Mouse (Mus musculus) kidney, embryonic 16.5 days (tissue): ENCODE results near the gene Ccdc85c. TPM values are rescaled to one million over a fixed set of nuclear protein-coding genes. Genes with fewer than 3 reads are reported as not detected.
A peak's percentile ranks its signal among the peaks of the same experiment; 100 is the strongest.

Experiments used
- ATAC-seq: fragments of 200-750 bp; cut with Nextera tagmentation; 2 replicates; pipeline ENCODE4 v1.8.0; 2017; ENCODE audit warnings: moderate TSS enrichment; ENCODE audit not compliant: low FRiP score, low TSS enrichment
- H3K27ac ChIP-seq: fragments of 300-500 bp; sonication (generic); 2 replicates; pipeline ENCODE4 v1.5.1; 2014; ENCODE audit warnings: low read length
- H3K27me3 ChIP-seq: fragments of 300-500 bp; sonication (generic); 2 replicates; pipeline ENCODE4 v1.6.1; 2014; ENCODE audit warnings: low read length, control low read depth, mixed read lengths; ENCODE audit not compliant: insufficient read depth
- H3K36me3 ChIP-seq: fragments of 300-500 bp; sonication (generic); 2 replicates; pipeline ENCODE4 v1.6.1; 2014; ENCODE audit warnings: low read length, control low read depth, mixed read lengths; ENCODE audit not compliant: insufficient read depth
- H3K4me1 ChIP-seq: fragments of 300-500 bp; sonication (generic); 2 replicates; pipeline ENCODE4 v1.6.1; 2014; ENCODE audit warnings: low read length, control low read depth, mixed read lengths; ENCODE audit not compliant: insufficient read depth
- H3K4me2 ChIP-seq: fragments of 300-500 bp; sonication (generic); replicated peaks from 2 replicates; pipeline ENCODE4 v1.6.1; 2014; ENCODE audit warnings: low read depth, low read length
- H3K4me3 ChIP-seq: fragments of 300-500 bp; sonication (generic); 2 replicates; pipeline ENCODE4 v1.5.1; 2014; ENCODE audit warnings: mild to moderate bottlenecking, low read length
- H3K9ac ChIP-seq: fragments of 300-500 bp; sonication (generic); replicated peaks from 2 replicates; pipeline ENCODE4 v1.6.1; 2014; ENCODE audit warnings: low read length
- H3K9me3 ChIP-seq: fragments of 300-500 bp; sonication (generic); 2 replicates; pipeline ENCODE4 v1.6.1; 2016; ENCODE audit warnings: low read length, control low read depth
- WGBS: fragments of 180-500 bp; shearing (Covaris S2); extraction: QIAGEN DNeasy Blood & Tissue Kit; methylation state at CpG from one replicate; pipeline ENCODE4 v1.1.7; 2014; 5-methylcytosine and 5-hydroxymethylcytosine counted together
- polyA plus RNA-seq: library from polyadenylated mRNA; unstranded; fragments of >200 nt; fragmentation: Nextera tagmentation; extraction: Ambion mirVana; gene quantifications from 2 replicates; pipeline ENCODE4 v1.2.1, GENCODE M21; 2015

The Ccdc85c gene
- polyA plus RNA-seq, 1 experiment from 2014 or later: 5.3 TPM

GRCm38 (mm10) chr12:108301006-108301405 lies 25.8 kb upstream of the Ccdc85c start:
- 72% methylated on average over 6 of the region's 6 CpGs for WGBS
- H3K9ac ChIP-seq: no peak overlapping the region
- no peaks in the 10 kb centered on the region for H3K9me3 ChIP-seq
- H3K27ac ChIP-seq: no peak overlapping the region
- peaks cover 17% of the 10 kb centered on the region for H3K27me3 ChIP-seq
- no peaks in the 10 kb centered on the region for H3K36me3 ChIP-seq
- H3K4me1 ChIP-seq: peaks cover 4% of the 10 kb centered on the region; the same call in 1 of the 2 replicates
- ATAC-seq: no peak
- H3K4me3 ChIP-seq: no peak overlapping the region
- no peak overlapping the region for H3K4me2 ChIP-seq

DNA sequence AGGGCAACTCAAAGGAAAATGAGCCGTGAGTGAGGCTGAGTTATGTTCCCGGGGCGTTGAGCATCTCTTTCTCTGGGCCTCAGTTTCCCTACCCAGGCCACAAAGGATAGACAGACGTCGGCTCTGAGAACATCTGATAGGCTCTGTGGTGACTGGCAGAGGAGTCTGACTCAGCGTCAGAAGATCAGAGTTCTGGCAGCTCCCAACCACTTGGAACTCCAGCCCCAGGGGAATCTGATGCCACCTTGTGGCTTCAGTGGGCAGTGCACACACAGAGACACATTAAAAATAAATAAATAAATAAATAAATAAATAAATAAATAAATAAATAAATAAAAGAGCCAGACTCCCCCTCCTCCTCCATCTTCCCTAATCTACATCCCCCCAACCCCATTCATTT lies 21.8 kb upstream of the Ccdc85c start:
- H3K27ac ChIP-seq: no peak overlapping the region
- no peaks in the 10 kb centered on the region; the same call in 1 of the 2 replicates for H3K27me3 ChIP-seq
- H3K9ac ChIP-seq: no peak overlapping the region
- 82% methylated on average over 6 of the region's 6 CpGs for WGBS
- H3K4me2 ChIP-seq: no peak overlapping the region
- ATAC-seq: no peak
- no peak overlapping the region for H3K4me3 ChIP-seq
- H3K9me3 ChIP-seq: no peaks in the 10 kb centered on the region
- H3K36me3 ChIP-seq: no peaks in the 10 kb centered on the region
- H3K4me1 ChIP-seq: 0 out of 2 replicates have a peak, but pooled peaks cover 5% of the 10 kb centered on the region

- Histone ChIP-seq H3K36me3 (no peaks in the 10 kb centered on the region), H3K27ac (no peak overlapping the region), H3K9me3 (no peaks in the 10 kb centered on the region), H3K27me3 (no peaks in the 10 kb centered on the region; the same call in 1 of the 2 replicates), H3K4me3 (no peak overlapping the region), H3K4me2 (no peak overlapping the region), H3K9ac (no peak overlapping the region), H3K4me1 (0 out of 2 replicates have a peak, but pooled peaks cover 5% of the 10 kb centered on the region)
- ATAC-seq: no peak
- 69% methylated on average over 3 of the region's 3 CpGs for WGBS
Observed at GRCm38 (mm10) chr12:108294620-108295019, 19.4 kb upstream of the Ccdc85c start.

DNA sequence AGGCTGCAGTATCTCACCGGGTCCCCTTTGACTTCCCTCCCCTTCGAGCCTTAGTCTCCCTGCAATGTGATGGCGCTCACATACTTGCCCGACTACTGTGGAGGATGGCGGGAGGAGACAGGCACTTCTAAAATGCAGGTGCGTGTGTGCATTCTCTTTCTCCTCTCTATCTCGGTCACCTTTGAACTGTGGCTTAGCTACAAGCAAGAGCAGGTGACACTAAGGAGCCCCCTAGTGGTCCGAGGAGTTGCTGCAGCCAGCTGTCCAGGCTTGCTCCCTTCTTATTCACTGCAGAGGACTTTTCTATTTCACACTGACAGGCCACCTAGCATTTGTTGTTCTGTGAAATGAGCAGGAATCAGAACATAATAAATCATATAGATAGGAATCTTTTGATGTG lies 17.7 kb upstream of the Ccdc85c start:
- ATAC-seq: peak; percentile 68; the same call in 1 of the 2 replicates
- H3K27me3 ChIP-seq: no peaks in the 10 kb centered on the region; the same call in 1 of the 2 replicates
- H3K4me1 ChIP-seq: 0 out of 2 replicates have a peak, but pooled peaks cover 5% of the 10 kb centered on the region
- H3K4me2 ChIP-seq: peak overlapping the region; percentile 4; the same call in 1 of the 2 replicates
- H3K4me3 ChIP-seq: no peak overlapping the region
- no peaks in the 10 kb centered on the region for H3K9me3 ChIP-seq
- H3K27ac ChIP-seq: no peak overlapping the region
- WGBS: under 1% methylated on average over 8 of the region's 8 CpGs
- no peak overlapping the region for H3K9ac ChIP-seq
- H3K36me3 ChIP-seq: no peaks in the 10 kb centered on the region

GRCm38 (mm10) chr12:108292419-108292818 lies 17.2 kb upstream of the Ccdc85c start:
- no peak overlapping the region for H3K9ac ChIP-seq
- no peak overlapping the region for H3K27ac ChIP-seq
- no peaks in the 10 kb centered on the region for H3K36me3 ChIP-seq
- peak; percentile 62; the same call in 1 of the 2 replicates for ATAC-seq
- H3K4me1 ChIP-seq: 0 out of 2 replicates have a peak, but pooled peaks cover 5% of the 10 kb centered on the region
- WGBS: 20% methylated on average over 9 of the region's 9 CpGs
- no peaks in the 10 kb centered on the region; the same call in 1 of the 2 replicates for H3K27me3 ChIP-seq
- 0 out of 2 replicates have a peak overlapping the region, but pooled peaks have one; percentile 8 for H3K4me2 ChIP-seq
- no peaks in the 10 kb centered on the region; the same call in 1 of the 2 replicates for H3K9me3 ChIP-seq
- H3K4me3 ChIP-seq: no peak overlapping the region

DNA sequence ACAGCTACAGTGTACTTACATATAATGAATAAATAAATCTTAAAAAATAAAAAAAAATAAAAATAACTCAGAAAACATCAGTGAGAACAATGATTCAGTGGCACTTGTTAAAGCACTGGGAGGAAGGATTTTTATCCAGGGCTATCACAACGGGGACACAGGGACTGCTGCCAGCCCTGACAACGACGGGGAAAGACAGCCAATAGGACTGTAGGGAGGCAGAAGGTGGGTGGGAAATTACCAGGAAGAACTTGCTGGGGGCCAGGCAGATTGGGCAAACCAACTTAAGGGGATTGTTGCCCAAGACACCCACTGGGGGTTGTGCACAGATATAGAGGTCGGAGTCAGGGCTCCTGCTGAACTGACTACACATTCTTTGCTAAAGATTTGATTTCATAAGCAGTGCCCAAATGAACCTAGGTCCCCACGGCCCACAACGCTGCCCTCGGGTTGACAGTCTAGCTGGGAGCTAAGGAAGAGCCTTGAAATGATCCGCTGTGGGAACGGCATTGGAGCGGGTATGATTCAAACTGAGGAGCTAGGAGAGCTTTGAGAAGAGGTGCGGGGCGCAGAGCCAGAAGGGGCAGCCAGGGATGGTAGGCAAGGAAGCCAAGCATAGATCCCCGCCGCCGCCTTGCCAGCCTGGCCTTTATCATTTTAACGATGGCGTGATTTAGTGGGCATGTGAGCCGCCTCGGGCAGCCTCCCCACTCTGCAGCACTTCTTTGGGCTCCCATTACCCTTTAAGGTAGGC lies 13.1 kb upstream of the Ccdc85c start:
- Histone ChIP-seq H3K9ac (no peak overlapping the region), H3K4me1 (peaks cover 21% of the 10 kb centered on the region), H3K27ac (no peak overlapping the region), H3K36me3 (no peaks in the 10 kb centered on the region), H3K4me2 (no peak overlapping the region), H3K9me3 (no peaks in the 10 kb centered on the region; the same call in 1 of the 2 replicates), H3K4me3 (no peak overlapping the region), H3K27me3 (no peaks in the 10 kb centered on the region; the same call in 1 of the 2 replicates)
- WGBS: 53% methylated on average over 19 of the region's 19 CpGs
- no peak for ATAC-seq

DNA sequence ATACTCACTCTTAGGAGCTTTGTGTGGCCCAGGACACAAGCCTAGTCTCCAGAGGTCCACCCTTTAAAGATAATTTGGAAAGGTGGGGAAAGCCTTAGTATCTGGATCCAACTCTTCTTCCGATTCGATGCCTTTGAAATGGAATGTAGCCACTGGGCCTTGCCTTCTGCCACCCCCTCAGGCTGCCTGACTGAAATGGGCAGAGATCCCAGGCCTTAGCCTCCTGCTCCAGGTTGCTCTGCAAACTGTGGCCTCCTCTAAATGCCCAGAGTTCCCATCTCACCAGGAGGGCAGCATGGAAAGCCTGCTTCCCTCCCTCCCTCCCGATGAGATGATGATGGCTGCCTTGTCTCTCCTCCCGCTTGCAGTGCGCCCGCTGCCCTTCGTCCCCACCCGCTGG lies 11.8 kb upstream of the Ccdc85c start:
- H3K4me2 ChIP-seq: no peak overlapping the region
- H3K36me3 ChIP-seq: no peaks in the 10 kb centered on the region
- H3K27me3 ChIP-seq: no peaks in the 10 kb centered on the region; the same call in 1 of the 2 replicates
- H3K27ac ChIP-seq: no peak overlapping the region
- no peak overlapping the region for H3K9ac ChIP-seq
- WGBS: 97% methylated on average over 8 of the region's 8 CpGs
- H3K9me3 ChIP-seq: no peaks in the 10 kb centered on the region; the same call in 1 of the 2 replicates
- no peak for ATAC-seq
- no peak overlapping the region for H3K4me3 ChIP-seq
- H3K4me1 ChIP-seq: peaks cover 16% of the 10 kb centered on the region

DNA sequence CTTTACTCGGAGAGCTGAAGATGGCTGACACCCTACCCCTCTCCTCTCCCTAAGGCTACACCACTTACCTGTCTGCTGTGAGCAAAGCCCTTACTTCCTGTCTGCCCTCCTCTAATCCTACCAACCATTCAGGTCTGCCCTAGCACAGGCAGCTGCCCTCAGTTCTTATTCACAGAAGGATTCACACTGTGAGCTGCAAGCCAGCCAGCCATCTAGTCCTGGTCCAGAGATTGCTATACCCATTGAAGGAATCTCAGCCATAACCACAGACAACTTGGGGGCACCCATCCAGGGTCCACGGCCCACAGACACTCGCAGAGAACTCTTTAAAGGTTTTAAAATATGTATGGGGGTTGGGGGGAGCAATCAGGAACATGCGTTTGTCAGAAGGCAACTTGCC lies 11.2 kb upstream of the Ccdc85c start:
- no peak overlapping the region for H3K4me3 ChIP-seq
- 81% methylated on average over 4 of the region's 4 CpGs for WGBS
- no peaks in the 10 kb centered on the region for H3K36me3 ChIP-seq
- no peaks in the 10 kb centered on the region for H3K27me3 ChIP-seq
- no peak overlapping the region for H3K9ac ChIP-seq
- ATAC-seq: no peak
- H3K9me3 ChIP-seq: no peaks in the 10 kb centered on the region; the same call in 1 of the 2 replicates
- H3K27ac ChIP-seq: no peak overlapping the region
- no peak overlapping the region for H3K4me2 ChIP-seq
- peaks cover 16% of the 10 kb centered on the region for H3K4me1 ChIP-seq

DNA sequence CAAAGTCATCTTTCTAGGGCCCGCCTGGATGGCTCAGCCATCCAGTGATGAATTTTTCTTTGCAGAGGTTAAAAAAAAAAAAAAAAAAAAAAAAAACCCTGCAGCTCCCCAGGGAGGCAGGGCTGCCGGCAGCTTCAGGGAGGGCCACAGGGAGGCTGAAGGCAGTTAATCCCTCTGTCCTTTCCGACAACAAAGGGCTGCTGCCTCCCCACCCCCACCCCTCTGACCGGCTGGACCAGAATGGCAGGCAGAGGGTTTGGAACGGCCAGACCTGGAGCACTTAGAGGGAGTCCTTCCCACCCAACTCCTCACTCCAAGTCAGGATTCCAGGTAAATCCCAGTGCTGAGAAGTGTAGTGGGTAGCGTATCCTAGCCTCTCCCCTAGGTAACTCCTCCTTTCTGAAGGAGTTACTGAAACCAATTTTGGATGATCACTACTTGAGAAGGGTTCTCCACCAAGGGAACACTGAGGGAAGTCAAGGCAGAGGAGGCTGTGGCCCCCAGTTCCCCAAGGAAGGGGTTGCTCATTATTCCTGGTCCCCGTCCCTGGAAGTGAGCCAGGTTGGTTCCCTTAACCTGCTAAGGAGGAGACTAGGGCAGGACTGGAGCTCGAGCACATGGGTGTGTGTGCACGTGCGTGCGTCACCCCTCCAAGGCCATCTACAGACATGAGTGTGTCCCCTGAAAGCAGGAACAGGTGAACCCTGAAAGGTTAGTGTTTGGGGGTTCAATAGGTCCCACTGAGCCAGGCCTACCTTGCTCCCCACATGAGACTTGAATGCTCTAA lies 10.2 kb upstream of the Ccdc85c start:
- H3K36me3 ChIP-seq: no peaks in the 10 kb centered on the region
- peak; percentile 46 for ATAC-seq
- H3K4me1 ChIP-seq: peaks cover 16% of the 10 kb centered on the region
- H3K4me3 ChIP-seq: no peak overlapping the region
- WGBS: 40% methylated on average over 11 of the region's 11 CpGs
- H3K9ac ChIP-seq: peak overlapping the region; percentile 26; the same call in 1 of the 2 replicates
- peaks cover 4% of the 10 kb centered on the region; the same call in 1 of the 2 replicates for H3K27me3 ChIP-seq
- peak overlapping the region; percentile 58; the same call in 1 of the 2 replicates for H3K27ac ChIP-seq
- peak overlapping the region; percentile 33 for H3K4me2 ChIP-seq
- no peaks in the 10 kb centered on the region; the same call in 1 of the 2 replicates for H3K9me3 ChIP-seq
